Mouse (Mus musculus) frontal cortex, postnatal 10 days (tissue): Measurements from ENCODE around the gene Kctd5.
"Not testable (repeated sequence)": the region's sequence is repeated elsewhere in the genome, so short reads cannot be mapped to it uniquely, and the experiment has no call there.

Source experiments
- DNase-seq, 2 experiments: peaks; one replicate each; pipeline ENCODE4 v3.0.0; 2022; ENCODE audit warnings: low spot score in 2 of 2, mixed read lengths in 1 of 2

The Kctd5 gene

GRCm38 (mm10) chr17:24072919-24073696, at the start of gene Kctd5:
Kctd5 (minus strand) TSS chr17:24073485.
- peak; percentile 90 to 95 for DNase-seq

- no peak for DNase-seq
Observed at GRCm38 (mm10) chr17:24119446-24119845, 46.2 kb upstream of the Kctd5 start.

GRCm38 (mm10) chr17:24113031-24113430, 39.7 kb upstream of the Kctd5 start:
- no peak for DNase-seq

DNA sequence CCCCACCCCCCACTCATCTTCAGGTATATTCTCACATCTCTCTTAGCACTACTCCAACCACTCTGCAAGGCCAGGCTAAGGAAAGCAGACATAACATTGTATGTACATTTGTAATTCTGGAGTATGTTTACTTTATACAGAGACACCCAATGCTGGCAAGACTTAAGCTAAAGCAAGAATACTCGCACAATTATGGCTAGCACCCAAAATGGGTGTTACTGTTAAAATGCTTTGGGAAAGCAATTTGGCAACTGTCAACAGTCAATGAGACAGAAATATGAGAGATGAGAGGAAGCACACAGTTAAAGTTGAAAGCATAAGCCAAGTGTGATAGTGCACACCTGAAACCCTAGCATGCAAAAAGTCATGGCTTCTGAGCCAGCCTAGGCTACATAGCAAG, 38.0 kb upstream of the Kctd5 start:
- no peak for DNase-seq

- no peak for DNase-seq
Observed at GRCm38 (mm10) chr17:24108896-24109295, 35.6 kb upstream of the Kctd5 start.

- no peak for DNase-seq
Observed at GRCm38 (mm10) chr17:24105111-24105510, 31.8 kb upstream of the Kctd5 start.

DNA sequence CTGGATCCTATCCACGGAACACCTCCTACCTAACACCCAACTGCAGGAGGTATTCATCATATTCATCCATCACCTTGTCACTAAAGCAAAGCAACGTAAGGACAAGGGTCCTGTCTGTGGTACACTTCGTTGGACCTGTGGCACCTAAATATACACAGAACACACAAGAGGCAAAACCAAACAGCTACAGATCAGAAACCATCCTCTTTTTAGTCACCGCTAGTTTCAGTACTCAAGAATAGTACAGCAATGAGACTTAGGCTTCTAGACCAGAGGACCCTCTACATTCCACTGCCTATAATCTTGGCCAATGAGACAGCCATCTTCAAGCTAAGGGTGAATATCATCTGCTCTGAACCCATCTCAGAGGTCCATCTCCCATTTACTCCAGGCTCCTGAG, 25.1 kb upstream of the Kctd5 start:
- DNase-seq: no peak

GRCm38 (mm10) chr17:24090575-24090974, 17.3 kb upstream of the Kctd5 start:
- no peak for DNase-seq

DNA sequence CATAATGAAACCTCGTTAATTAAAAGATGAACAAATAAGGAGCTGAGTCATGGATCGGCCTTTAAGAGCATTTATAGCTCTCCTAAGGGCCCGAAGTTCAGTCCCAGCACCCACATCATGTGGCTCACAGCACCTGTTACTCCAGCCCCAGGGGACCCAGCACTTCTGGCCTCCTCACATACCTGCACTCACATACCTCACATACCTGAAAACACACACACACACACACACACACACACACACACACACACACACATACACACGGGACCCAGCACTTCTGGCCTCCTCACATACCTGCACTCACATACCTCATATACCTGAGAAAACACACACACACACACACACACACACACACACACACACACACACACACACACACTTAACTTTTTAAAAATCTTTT, 13.1 kb upstream of the Kctd5 start:
- DNase-seq: not testable (repeated sequence)

DNA sequence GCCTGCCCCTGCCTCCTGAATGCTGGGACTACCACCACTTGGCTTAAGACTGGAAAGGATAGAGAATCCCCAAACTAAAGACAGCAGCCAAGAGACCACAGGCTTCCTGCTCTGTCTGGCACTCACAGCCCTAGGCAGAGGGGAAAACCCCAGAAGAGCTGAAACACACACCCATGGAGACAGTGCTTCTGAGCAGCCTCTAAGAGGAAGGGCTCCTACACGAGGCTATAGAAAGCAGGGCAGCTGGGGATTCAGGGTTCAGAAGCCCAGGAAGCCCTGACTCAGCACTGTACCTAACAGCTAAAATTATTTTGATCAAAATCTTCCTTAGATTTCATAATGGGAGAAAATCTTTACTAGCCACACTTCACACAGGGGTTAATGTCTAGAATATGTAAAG, 11.3 kb upstream of the Kctd5 start:
- no peak for DNase-seq

DNA sequence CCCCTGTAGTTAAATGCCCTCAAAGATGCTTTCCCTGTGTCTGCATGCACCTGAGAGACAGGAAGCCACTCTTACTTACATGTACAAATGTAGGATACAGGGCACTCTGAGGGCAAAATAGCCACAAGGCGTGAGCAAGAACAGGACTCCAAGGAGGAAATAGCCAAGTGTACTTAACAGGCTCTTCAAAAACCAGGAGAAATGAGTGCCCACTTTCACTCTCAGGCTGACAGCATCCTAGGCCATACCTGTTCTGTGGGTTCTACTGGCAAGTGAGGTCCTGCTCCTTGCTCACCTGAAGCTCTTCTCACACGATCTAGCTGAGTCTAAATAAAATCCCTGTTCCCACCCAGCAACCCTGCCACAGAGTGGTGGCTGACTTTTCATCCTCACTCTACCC, 3.8 kb upstream of the Kctd5 start:
- DNase-seq: no peak

- no peak for DNase-seq
Observed at GRCm38 (mm10) chr17:24069531-24069930, 3.8 kb downstream of the Kctd5 start.

DNA sequence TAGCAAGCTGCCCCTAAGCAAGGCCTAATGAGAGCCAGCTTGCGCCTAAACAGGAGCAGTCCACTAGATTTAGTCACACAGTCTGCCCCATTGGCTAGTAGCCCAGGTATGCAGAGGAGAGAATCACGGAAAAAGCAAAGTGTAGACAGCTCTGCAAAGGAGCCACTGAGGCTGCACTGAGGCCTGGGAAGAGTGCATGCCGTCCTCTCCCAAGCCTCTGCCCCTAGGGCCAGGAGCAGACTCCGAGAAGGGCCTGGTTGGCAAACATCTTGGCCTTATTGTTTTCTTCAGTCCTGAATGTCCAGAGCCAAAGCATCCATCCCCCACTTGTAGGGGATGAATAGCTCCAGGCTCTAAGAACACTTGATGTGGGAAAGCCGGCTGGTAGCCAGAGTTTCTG, 5.0 kb downstream of the Kctd5 start:
- DNase-seq: peak; percentile 45 to 55

GRCm38 (mm10) chr17:24062459-24063155, 10.7 kb downstream of the Kctd5 start:
- DNase-seq: no peak

DNA sequence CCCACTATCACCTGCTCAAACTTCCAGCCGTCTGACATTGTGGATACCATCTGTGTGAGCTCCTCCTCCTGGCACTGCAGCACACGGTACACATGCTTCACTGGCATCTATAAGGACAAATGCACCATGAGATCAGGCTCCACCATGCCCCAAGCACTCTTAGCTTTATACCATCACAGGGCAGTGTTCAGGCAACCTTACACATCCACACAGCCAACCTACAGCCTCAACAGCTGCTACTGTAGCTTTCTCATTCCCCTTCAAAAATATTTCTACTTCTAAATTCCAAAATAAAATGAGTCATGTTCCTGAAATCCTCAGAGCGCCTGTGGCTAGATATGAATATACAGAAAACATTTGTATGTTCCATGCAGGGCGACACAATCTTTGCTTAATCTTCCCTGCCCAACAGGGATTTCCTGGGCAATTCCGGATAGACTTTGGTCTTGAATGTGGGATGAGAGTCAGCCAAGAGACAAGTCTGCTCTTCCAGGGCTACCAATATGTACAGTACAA, 15.5 kb downstream of the Kctd5 start:
- DNase-seq: no peak

DNA sequence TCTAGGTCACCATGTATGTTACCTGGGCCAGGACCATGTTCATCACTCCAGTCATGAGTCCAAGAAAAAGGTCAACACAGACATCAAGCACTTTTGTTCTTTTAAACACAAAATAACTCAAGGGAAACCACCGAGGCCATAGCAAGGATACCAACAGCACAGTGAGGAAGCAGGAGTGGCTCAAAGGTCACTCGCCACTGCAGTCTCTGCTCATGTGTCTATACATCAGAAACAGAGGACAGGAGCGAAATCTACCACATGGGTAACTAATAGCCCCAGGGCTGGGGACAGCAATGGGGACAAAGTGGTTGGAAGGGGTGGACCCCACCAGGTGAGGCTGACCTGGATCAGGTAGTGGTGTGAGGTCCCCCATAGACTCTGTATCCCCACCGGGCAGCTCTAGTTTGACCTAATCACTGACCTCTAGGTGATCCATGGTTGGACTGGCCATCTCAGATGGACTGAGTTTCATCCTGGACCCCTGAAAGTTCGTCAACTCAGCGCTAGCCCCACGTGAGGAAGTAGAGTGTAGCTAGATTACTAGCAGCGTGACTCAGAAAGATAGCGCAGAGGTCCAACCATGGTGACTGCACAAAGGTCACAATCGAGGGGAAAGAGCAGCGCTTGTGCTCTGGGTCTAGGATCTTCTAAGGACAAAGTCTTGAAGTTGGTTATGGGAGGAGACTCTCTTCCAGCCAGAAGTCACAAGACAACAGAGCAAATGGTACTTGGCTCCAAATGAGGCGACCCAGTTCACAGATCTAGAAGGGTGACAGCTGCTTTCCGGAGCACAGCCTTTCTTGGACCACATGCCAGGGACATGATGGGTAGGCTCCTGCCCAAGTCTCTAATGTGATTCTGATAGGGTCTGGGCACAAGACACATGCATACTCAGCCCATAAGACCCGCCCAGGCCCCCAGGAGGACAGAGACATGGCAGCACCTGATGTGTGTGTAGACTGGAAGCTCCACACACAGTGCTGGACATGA, 16.4 kb downstream of the Kctd5 start:
- DNase-seq: no peak

DNA sequence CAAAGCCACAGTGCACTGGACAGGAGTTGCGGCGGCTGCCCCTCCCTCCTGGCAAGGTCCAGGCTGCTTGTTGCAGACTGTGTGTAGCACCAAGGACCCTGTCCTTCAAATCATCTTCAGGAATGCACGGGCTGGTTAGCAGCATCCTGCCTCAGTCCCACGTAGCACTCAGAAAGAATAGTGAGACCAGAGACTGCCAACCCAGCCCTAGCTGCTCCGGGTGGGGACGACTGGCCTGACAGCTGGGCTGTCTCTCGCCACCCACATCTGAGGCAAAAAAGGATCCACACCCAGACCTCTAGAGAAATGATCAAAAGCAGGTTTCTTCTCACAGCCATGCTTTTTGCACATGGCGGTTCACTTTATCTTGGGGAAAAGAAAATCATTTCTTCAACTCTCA, 24.3 kb downstream of the Kctd5 start:
- no peak for DNase-seq

GRCm38 (mm10) chr17:24048053-24048452, 25.2 kb downstream of the Kctd5 start:
- DNase-seq: no peak

DNA sequence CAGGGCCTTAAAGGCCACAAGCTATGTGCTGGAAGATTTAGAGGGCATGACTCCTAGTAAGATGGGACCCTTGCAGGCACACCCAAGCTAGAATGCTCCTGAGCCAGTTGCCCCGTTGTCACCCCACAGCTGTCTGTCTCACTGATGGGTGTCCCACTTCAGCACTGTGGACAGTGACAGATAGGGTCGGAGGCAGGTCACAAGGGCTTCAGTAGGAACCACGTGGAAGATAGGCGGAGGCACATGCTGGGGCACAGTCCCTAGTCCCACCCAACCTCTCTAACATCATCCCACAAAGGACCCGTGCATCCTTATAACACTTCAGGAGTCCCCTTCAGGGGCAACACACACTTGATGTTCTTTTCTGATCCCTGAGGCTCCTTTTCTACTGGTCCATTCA, 27.3 kb downstream of the Kctd5 start:
- no peak for DNase-seq

DNA sequence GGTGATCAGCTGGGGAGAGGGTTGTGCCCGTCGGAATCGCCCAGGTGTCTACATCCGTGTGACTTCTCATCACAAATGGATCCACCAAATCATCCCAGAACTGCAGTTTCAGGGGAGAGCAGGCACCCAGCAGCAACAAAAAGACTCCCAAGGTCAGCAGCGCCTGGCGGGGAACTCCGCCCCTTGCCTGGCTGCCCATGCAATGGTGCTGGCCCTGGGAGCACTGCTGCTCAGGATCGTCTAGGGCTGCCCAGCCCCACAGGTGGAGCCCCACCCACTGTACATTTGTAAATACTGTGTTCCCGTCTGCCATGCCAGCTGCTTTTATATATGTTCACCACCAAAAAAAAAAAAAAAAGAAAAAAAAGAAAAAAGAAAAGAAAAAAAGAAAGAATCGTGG, 27.7 kb downstream of the Kctd5 start:
- DNase-seq: no peak

GRCm38 (mm10) chr17:24044482-24044881, 28.8 kb downstream of the Kctd5 start:
- no peak for DNase-seq

- no peak for DNase-seq
Observed at GRCm38 (mm10) chr17:24037844-24038243, 35.4 kb downstream of the Kctd5 start, which contains the start of gene Prss27. Prss27 (plus strand) TSS chr17:24038144.
